Mouse (Mus musculus): Measurements from ENCODE around the gene Cd209e. TPM values are rescaled to one million over a fixed set of nuclear protein-coding genes. Genes with fewer than 3 reads are reported as not detected.
A peak's percentile ranks its signal among the peaks of the same experiment; 100 is the strongest.
"Not testable (repeated sequence)": the region's sequence is repeated elsewhere in the genome, so short reads cannot be mapped to it uniquely, and the experiment has no call there.

Gene Cd209e
- not detected in 2 replicates for polyA plus RNA-seq (2012; rRNA removed)

- no peaks in the 10 kb centered on the region for H3K27me3 ChIP-seq (ENCODE audit: control insufficient read depth, insufficient read depth, low read length)
- DNase-seq, result no peak
- H3K4me3 ChIP-seq (replicated peaks; ENCODE audit: insufficient read depth, low read depth, low read length), result no peak within 1 kb of the TSS
- 62% methylated on average over 2 of the region's 2 CpGs for WGBS
- H3K27ac ChIP-seq (ENCODE audit: insufficient read depth, low read length), result no peak within 1 kb of the TSS
- TF ChIP-seq POLR2A (IDR thresholded peaks at IDR 0.05; ENCODE audit: borderline replicate concordance, insufficient read depth, low read length) (no peak), CTCF (IDR thresholded peaks at IDR 0.05; ENCODE audit: borderline replicate concordance, insufficient read depth, low read depth, low read length) (no peak)
- H3K4me1 ChIP-seq (ENCODE audit: control insufficient read depth, insufficient read depth, low read length), result no peaks in the 10 kb centered on the region
Observed at GRCm38 (mm10) chr8:3854209-3854608, at the start of gene Cd209e. Cd209e (minus strand) TSS chr8:3854309.

- H3K4me3 ChIP-seq (replicated peaks; ENCODE audit: insufficient read depth, low read depth, low read length), result no peak within 1 kb of the TSS
- no peaks in the 10 kb centered on the region for H3K4me1 ChIP-seq (ENCODE audit: control insufficient read depth, insufficient read depth, low read length)
- no peak within 1 kb of the TSS for H3K27ac ChIP-seq (ENCODE audit: insufficient read depth, low read length)
- TF ChIP-seq CTCF (IDR thresholded peaks at IDR 0.05; ENCODE audit: borderline replicate concordance, insufficient read depth, low read depth, low read length) (no peak), POLR2A (IDR thresholded peaks at IDR 0.05; ENCODE audit: borderline replicate concordance, insufficient read depth, low read length) (no peak)
- WGBS, result 74% methylated on average over 4 of the region's 4 CpGs
- DNase-seq, result no peak
- H3K27me3 ChIP-seq (ENCODE audit: control insufficient read depth, insufficient read depth, low read length), result no peaks in the 10 kb centered on the region; the same call in 1 of the 2 replicates
Observed at GRCm38 (mm10) chr8:3878455-3878854, 24.3 kb upstream of the Cd209e start, which contains the start of gene Cd209d. Cd209d (minus strand) TSS chr8:3878555.

GRCm38 (mm10) chr8:3876121-3876520 is 22.0 kb upstream of the Cd209e start:
- Histone ChIP-seq H3K4me3 (replicated peaks; ENCODE audit: insufficient read depth, low read depth, low read length) (no peak overlapping the region), H3K4me1 (ENCODE audit: control insufficient read depth, insufficient read depth, low read length) (no peaks in the 10 kb centered on the region), H3K27me3 (ENCODE audit: control insufficient read depth, insufficient read depth, low read length) (no peaks in the 10 kb centered on the region; the same call in 1 of the 2 replicates), H3K27ac (ENCODE audit: insufficient read depth, low read length) (no peak overlapping the region)
- DNase-seq, result peak in 1 of 2 experiments; percentile 4
- WGBS, result 34% methylated on average over 2 of the region's 2 CpGs
- TF ChIP-seq CTCF (IDR thresholded peaks at IDR 0.05; ENCODE audit: borderline replicate concordance, insufficient read depth, low read depth, low read length) (no peak), POLR2A (IDR thresholded peaks at IDR 0.05; ENCODE audit: borderline replicate concordance, insufficient read depth, low read length) (no peak)

GRCm38 (mm10) chr8:3862736-3863135 is 8.6 kb upstream of the Cd209e start:
- H3K27ac ChIP-seq (ENCODE audit: insufficient read depth, low read length); H3K27me3 ChIP-seq (ENCODE audit: control insufficient read depth, insufficient read depth, low read length); H3K4me3 ChIP-seq (replicated peaks; ENCODE audit: insufficient read depth, low read depth, low read length); H3K4me1 ChIP-seq (ENCODE audit: control insufficient read depth, insufficient read depth, low read length); DNase-seq: not testable (repeated sequence)

GRCm38 (mm10) chr8:3803091-3803490 is 51.0 kb downstream of the Cd209e start:
- peak; percentile 33 to 67 for DNase-seq
- H3K4me1 ChIP-seq (ENCODE audit: control insufficient read depth, insufficient read depth, low read length), result no peaks in the 10 kb centered on the region
- TF ChIP-seq POLR2A (IDR thresholded peaks at IDR 0.05; ENCODE audit: borderline replicate concordance, insufficient read depth, low read length) (no peak), CTCF (IDR thresholded peaks at IDR 0.05; ENCODE audit: borderline replicate concordance, insufficient read depth, low read depth, low read length) (no peak)
- H3K27ac ChIP-seq (ENCODE audit: insufficient read depth, low read length), result no peak overlapping the region
- no peaks in the 10 kb centered on the region for H3K27me3 ChIP-seq (ENCODE audit: control insufficient read depth, insufficient read depth, low read length)
- H3K4me3 ChIP-seq (replicated peaks; ENCODE audit: insufficient read depth, low read depth, low read length), result no peak overlapping the region
- 87% methylated on average over 14 of the region's 14 CpGs for WGBS

Other genes starting within 250 kb of the Cd209e start
- gene Xab2, start 233.0 kb downstream of the Cd209e start, polyA plus RNA-seq (2012; rRNA removed), result 63.5 and 71.7 TPM in 2 replicates
- gene Pet100, start 232.8 kb downstream of the Cd209e start, polyA plus RNA-seq (2012; rRNA removed), result 65.3 and 65.4 TPM in 2 replicates
- gene Pcp2, start 228.8 kb downstream of the Cd209e start, polyA plus RNA-seq (2012; rRNA removed), result 2,128 and 2,417 TPM in 2 replicates
- 204 and 217 TPM in 2 replicates for gene Stxbp2, start 223.4 kb downstream of the Cd209e start, polyA plus RNA-seq (2012; rRNA removed)
- gene Retn, start 198.5 kb downstream of the Cd209e start, polyA plus RNA-seq (2012; rRNA removed), result 0.32 and 0.46 TPM in 2 replicates
- gene Mcemp1, start 188.6 kb downstream of the Cd209e start, polyA plus RNA-seq (2012; rRNA removed), result 0.51 and 0.61 TPM in 2 replicates
- gene Fcor, start 181.9 kb downstream of the Cd209e start, polyA plus RNA-seq (2012; rRNA removed), result 40.0 and 46.6 TPM in 2 replicates
- 50.2 and 56.0 TPM in 2 replicates for gene Trappc5, start 178.0 kb downstream of the Cd209e start, polyA plus RNA-seq (2012; rRNA removed)
- 0.47 and 0.82 TPM in 2 replicates for gene Fcer2a, start 160.1 kb downstream of the Cd209e start, polyA plus RNA-seq (2012; rRNA removed)
- gene Clec4g, start 133.7 kb downstream of the Cd209e start, polyA plus RNA-seq (2012; rRNA removed), result not detected in 2 replicates
- 0.18 TPM in 1 of 2 replicates, not detected in the other for gene Cd209a, start 105.3 kb downstream of the Cd209e start, polyA plus RNA-seq (2012; rRNA removed)
- not detected in 2 replicates for gene Cd209d, start 24.2 kb upstream of the Cd209e start, polyA plus RNA-seq (2012; rRNA removed)
- gene Cd209b, start 72.5 kb upstream of the Cd209e start, polyA plus RNA-seq (2012; rRNA removed), result 0.08 TPM in 1 of 2 replicates, not detected in the other
- 0.08 and 0.14 TPM in 2 replicates for gene Cd209c, start 100.4 kb upstream of the Cd209e start, polyA plus RNA-seq (2012; rRNA removed)

Data from cerebellum, adult 2 months (tissue).